Mouse (Mus musculus) E14TG2a.4 (cell line): Measurements from ENCODE around the gene Shisa8.
A peak's percentile ranks its signal among the peaks of the same experiment; 100 is the strongest.

ENCODE experiments used
- H3K27me3 ChIP-seq: 2 replicates; pipeline ENCODE4 v1.6.1; 2014; ENCODE audit warnings: low read length, control low read depth; ENCODE audit not compliant: insufficient read depth
- H3K36me3 ChIP-seq: 2 replicates; pipeline ENCODE4 v1.6.1; 2014; ENCODE audit warnings: low read length, control low read depth; ENCODE audit not compliant: insufficient read depth
- H3K4me1 ChIP-seq: replicated peaks from 2 replicates; pipeline ENCODE4 v1.6.1; 2014; ENCODE audit warnings: low read depth, low read length, control low read depth
- H3K4me3 ChIP-seq: replicated peaks from 2 replicates; pipeline ENCODE4 v1.5.1; 2014; ENCODE audit warnings: mild to moderate bottlenecking, low read length
- H3K9me3 ChIP-seq: 2 replicates; pipeline ENCODE4 v1.6.1; 2014; ENCODE audit warnings: low read length, control low read depth
- CTCF ChIP-seq: conservative IDR thresholded peaks from 2 replicates; pipeline ENCODE4 v1.5.1; 2014; ENCODE audit warnings: low read length
- NANOG ChIP-seq: IDR thresholded peaks from 2 replicates; pipeline ENCODE4 v1.6.1; 2014; ENCODE audit warnings: borderline replicate concordance, low read length, mixed read lengths
- POU5F1 ChIP-seq: IDR thresholded peaks from 2 replicates; pipeline ENCODE4 v1.6.1; 2014; ENCODE audit warnings: low read length, borderline replicate concordance

The Shisa8 gene

GRCm38 (mm10) chr15:82167201-82168168 lies 45.1 kb downstream of the Shisa8 start:
- Histone ChIP-seq H3K4me3 (peak overlapping the region; percentile 60), H3K4me1 (peaks cover 95% of the 10 kb centered on the region)
- no peak for TF ChIP-seq NANOG
- TF ChIP-seq CTCF, result no peak
- no peak for TF ChIP-seq POU5F1

GRCm38 (mm10) chr15:82166240-82167100 lies 46.1 kb downstream of the Shisa8 start:
- H3K4me3 ChIP-seq, result peak overlapping the region; percentile 60
- TF ChIP-seq POU5F1 (no peak), CTCF (no peak), NANOG (no peak)
- peaks cover 97% of the 10 kb centered on the region for H3K4me1 ChIP-seq
- H3K36me3 ChIP-seq, result peaks cover 51% of the 10 kb centered on the region
- no peaks in the 10 kb centered on the region for H3K9me3 ChIP-seq
- no peaks in the 10 kb centered on the region for H3K27me3 ChIP-seq

More at GRCm38 (mm10) chr15:82167201-82168168, 45.1 kb downstream of the Shisa8 start:
- Histone ChIP-seq H3K27me3 (no peaks in the 10 kb centered on the region), H3K9me3 (no peaks in the 10 kb centered on the region), H3K36me3 (peaks cover 55% of the 10 kb centered on the region)

- peaks cover 45% of the 10 kb centered on the region for H3K36me3 ChIP-seq
- no peaks in the 10 kb centered on the region for H3K9me3 ChIP-seq
- H3K27me3 ChIP-seq, result no peaks in the 10 kb centered on the region
- TF ChIP-seq CTCF (peak; percentile 93), POU5F1 (no peak), NANOG (no peak)
- H3K4me3 ChIP-seq, result peak overlapping the region; percentile 60
- peaks cover 98% of the 10 kb centered on the region for H3K4me1 ChIP-seq
These were observed 47.0 kb downstream of the Shisa8 start for GRCm38 (mm10) chr15:82165332-82166239.

- Histone ChIP-seq H3K36me3 (peaks cover 45% of the 10 kb centered on the region), H3K27me3 (no peaks in the 10 kb centered on the region), H3K4me3 (0 out of 2 replicates have a peak overlapping the region, but pooled peaks have one; percentile 27), H3K9me3 (no peaks in the 10 kb centered on the region), H3K4me1 (peaks cover 98% of the 10 kb centered on the region)
- TF ChIP-seq NANOG, result no peak
- no peak for TF ChIP-seq POU5F1
- no peak for TF ChIP-seq CTCF
These were observed 48.1 kb downstream of the Shisa8 start for GRCm38 (mm10) chr15:82164496-82164895.

GRCm38 (mm10) chr15:82164061-82164399 lies 48.6 kb downstream of the Shisa8 start:
- Histone ChIP-seq H3K36me3 (peaks cover 44% of the 10 kb centered on the region), H3K4me3 (no peak overlapping the region; the same call in 1 of the 2 replicates), H3K9me3 (no peaks in the 10 kb centered on the region), H3K27me3 (no peaks in the 10 kb centered on the region), H3K4me1 (peaks cover 98% of the 10 kb centered on the region)
- TF ChIP-seq NANOG (no peak), CTCF (no peak), POU5F1 (no peak)

- Histone ChIP-seq H3K9me3 (no peaks in the 10 kb centered on the region), H3K4me1 (peaks cover 98% of the 10 kb centered on the region), H3K4me3 (no peak overlapping the region; the same call in 1 of the 2 replicates), H3K27me3 (no peaks in the 10 kb centered on the region), H3K36me3 (peaks cover 43% of the 10 kb centered on the region)
- TF ChIP-seq POU5F1, result no peak
- TF ChIP-seq CTCF, result no peak
- no peak for TF ChIP-seq NANOG
These were observed 49.1 kb downstream of the Shisa8 start for GRCm38 (mm10) chr15:82163356-82164060.

- Histone ChIP-seq H3K4me3 (no peak overlapping the region), H3K27me3 (no peaks in the 10 kb centered on the region), H3K4me1 (peaks cover 97% of the 10 kb centered on the region), H3K9me3 (no peaks in the 10 kb centered on the region), H3K36me3 (peaks cover 43% of the 10 kb centered on the region)
- TF ChIP-seq NANOG, result no peak
- TF ChIP-seq POU5F1, result no peak
- no peak for TF ChIP-seq CTCF
These were observed 50.5 kb downstream of the Shisa8 start for GRCm38 (mm10) chr15:82161965-82162600.
